Mouse (Mus musculus) lung, postnatal 0 days (tissue): ENCODE measurements at regions not wholly inside any gene's neighbourhood (a gene's known extent, or its start where the extent isn't known, plus 50 kb on each side); places are given as distances from the start of the nearest gene placed in this dataset.

Source experiments
- ATAC-seq: fragments of 200-750 bp; cut with Nextera tagmentation; 2 replicates; pipeline ENCODE4 v1.8.0; 2017; ENCODE audit warnings: moderate library complexity
- DNase-seq: peaks from one replicate; pipeline ENCODE4 v3.0.0-alpha.2; 2016; ENCODE audit warnings: low spot score
- H3K27ac ChIP-seq: fragments of 300-500 bp; sonication (generic); 2 replicates; pipeline ENCODE4 v1.5.1; 2014; ENCODE audit warnings: antibody characterized with exemption, mild to moderate bottlenecking, low read length, mixed read lengths
- H3K27me3 ChIP-seq: fragments of 300-500 bp; sonication (generic); replicated peaks from 2 replicates; pipeline ENCODE4 v1.6.1; 2014; ENCODE audit warnings: low read length, mixed read lengths; ENCODE audit not compliant: insufficient read depth
- H3K36me3 ChIP-seq: fragments of 300-500 bp; sonication (generic); 2 replicates; pipeline ENCODE4 v1.6.1; 2014; ENCODE audit warnings: low read length, mixed read lengths; ENCODE audit not compliant: insufficient read depth
- H3K4me1 ChIP-seq: fragments of 300-500 bp; sonication (generic); 2 replicates; pipeline ENCODE4 v1.6.1; 2014; ENCODE audit warnings: antibody characterized with exemption, low read depth, low read length, mixed read lengths; ENCODE audit not compliant: insufficient read depth
- H3K4me2 ChIP-seq: fragments of 300-500 bp; sonication (generic); replicated peaks from 2 replicates; pipeline ENCODE4 v1.6.1; 2014; ENCODE audit warnings: low read depth, mild to moderate bottlenecking, low read length, moderate library complexity, mixed read lengths
- H3K4me3 ChIP-seq: fragments of 300-500 bp; sonication (generic); 2 replicates; pipeline ENCODE4 v1.5.1; 2014; ENCODE audit warnings: low read depth, low read length
- H3K9ac ChIP-seq: fragments of 300-500 bp; sonication (generic); replicated peaks from 2 replicates; pipeline ENCODE4 v1.6.1; 2014; ENCODE audit warnings: low read depth, mild to moderate bottlenecking
- H3K9me3 ChIP-seq: fragments of 300-500 bp; sonication (generic); 2 replicates; pipeline ENCODE4 v1.6.1; 2016; ENCODE audit warnings: low read length, mixed read lengths
- CTCF ChIP-seq: IDR thresholded peaks from 2 replicates; pipeline ENCODE4 v1.5.1; 2016; ENCODE audit warnings: antibody characterized with exemption, mild to moderate bottlenecking
- EP300 ChIP-seq: IDR thresholded peaks from 2 replicates; pipeline ENCODE4 v1.6.1; 2016; ENCODE audit warnings: antibody characterized with exemption, mild to moderate bottlenecking, control low read depth
- WGBS: fragments of 180-500 bp; shearing (Covaris S2); extraction: QIAGEN DNeasy Blood & Tissue Kit; methylation state at CpG from one replicate; pipeline ENCODE4 v1.1.7; 2014; 5-methylcytosine and 5-hydroxymethylcytosine counted together

DNA sequence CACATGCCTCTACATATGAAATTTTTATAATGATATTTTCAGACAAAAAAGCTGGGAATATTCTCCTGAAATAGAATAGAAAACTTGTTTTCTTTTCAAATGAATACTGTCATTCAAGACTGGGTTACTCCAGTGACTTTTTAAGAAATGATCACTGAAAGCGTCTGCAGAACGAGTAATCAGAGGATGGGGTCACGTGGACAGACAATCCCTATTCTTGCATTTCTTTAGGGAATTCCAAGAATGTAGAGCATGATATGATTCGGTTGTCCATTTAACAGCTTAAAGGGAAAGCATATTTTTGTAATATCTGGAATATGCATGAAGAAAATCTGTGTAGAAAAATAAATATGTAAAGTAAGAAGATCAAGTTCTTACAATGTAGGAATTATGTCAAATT, 65.6 kb downstream of the 4933402N22Rik start:
- no peak for DNase-seq
- Histone ChIP-seq H3K9me3 (no peaks in the 10 kb centered on the region), H3K36me3 (no peaks in the 10 kb centered on the region), H3K4me2 (no peak overlapping the region), H3K27me3 (no peaks in the 10 kb centered on the region), H3K4me1 (no peaks in the 10 kb centered on the region), H3K27ac (no peak overlapping the region), H3K4me3 (no peak overlapping the region), H3K9ac (no peak overlapping the region)
- no peak for ATAC-seq
- 43% methylated on average over 4 of the region's 4 CpGs for WGBS
- TF ChIP-seq CTCF: no peak
- TF ChIP-seq EP300: no peak

DNA sequence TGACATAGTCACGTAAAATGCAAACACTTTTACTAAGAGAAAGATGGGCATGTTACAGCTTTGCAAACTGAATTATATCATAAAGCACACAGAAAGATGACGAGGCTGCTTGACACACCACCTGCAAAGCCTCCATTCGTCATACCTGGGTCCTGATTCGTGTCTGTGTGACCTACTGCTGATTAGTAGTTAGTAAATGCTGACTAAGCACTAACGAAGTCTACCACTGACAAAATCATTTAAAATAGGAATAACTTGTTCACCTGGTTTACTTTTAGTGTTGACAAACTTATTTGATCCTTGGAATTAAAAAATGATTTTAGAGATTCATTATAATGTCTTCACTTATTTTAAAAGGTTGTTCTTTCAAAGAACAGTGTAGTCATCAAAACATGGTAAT, 71.3 kb downstream of the 4933402N22Rik start:
- Histone ChIP-seq H3K27ac (no peak overlapping the region), H3K4me1 (no peaks in the 10 kb centered on the region), H3K4me2 (no peak overlapping the region), H3K36me3 (no peaks in the 10 kb centered on the region), H3K9me3 (no peaks in the 10 kb centered on the region), H3K27me3 (no peaks in the 10 kb centered on the region), H3K4me3 (no peak overlapping the region), H3K9ac (no peak overlapping the region)
- no peak for DNase-seq
- TF ChIP-seq EP300: no peak
- no peak for TF ChIP-seq CTCF
- WGBS: 79% methylated on average over 5 of the region's 5 CpGs
- no peak for ATAC-seq

DNA sequence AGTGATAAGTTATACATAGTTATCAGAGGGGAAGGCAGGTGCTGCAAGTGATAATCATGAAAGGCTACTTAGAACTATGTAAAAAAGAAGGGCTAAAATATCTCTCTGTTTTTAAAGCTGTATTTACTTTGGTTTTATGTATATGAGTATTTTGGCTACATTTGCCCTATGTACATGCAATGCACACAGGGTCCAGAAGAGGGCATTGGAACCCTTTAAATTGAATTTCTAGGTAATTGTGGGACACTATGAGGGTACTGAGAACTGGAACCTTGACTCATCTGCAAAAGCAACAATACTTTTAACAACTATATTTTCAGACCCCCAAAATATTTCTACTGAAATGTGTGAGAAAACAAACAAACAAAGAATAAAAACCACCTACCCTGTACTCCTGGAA, 82.9 kb downstream of the 4933402N22Rik start:
- TF ChIP-seq EP300: no peak
- no peak for TF ChIP-seq CTCF
- Histone ChIP-seq H3K9me3 (no peaks in the 10 kb centered on the region), H3K27me3 (no peaks in the 10 kb centered on the region), H3K9ac (no peak overlapping the region), H3K36me3 (no peaks in the 10 kb centered on the region), H3K4me1 (no peaks in the 10 kb centered on the region), H3K4me2 (no peak overlapping the region), H3K27ac (no peak overlapping the region), H3K4me3 (no peak overlapping the region)
- DNase-seq (no peak), ATAC-seq (no peak)

DNA sequence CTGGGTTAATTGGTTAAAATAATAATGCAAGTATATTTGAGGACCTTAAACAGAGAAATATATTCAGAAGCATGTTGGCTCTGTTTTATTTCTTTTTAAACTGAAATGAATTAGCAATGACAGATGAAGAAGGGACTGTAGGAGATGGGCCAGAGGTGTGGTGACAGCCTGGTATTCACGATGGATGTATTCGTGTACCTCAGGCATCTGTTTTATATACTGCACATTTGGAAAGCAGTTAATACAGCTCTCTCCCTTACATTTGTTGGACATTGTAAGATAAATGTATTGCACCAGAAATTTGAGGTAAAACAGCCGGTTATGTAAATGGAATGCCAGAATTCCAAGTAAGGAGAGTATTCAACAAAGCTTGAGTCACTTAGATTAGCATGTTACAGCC, 88.6 kb downstream of the 4933402N22Rik start:
- H3K9ac ChIP-seq: no peak overlapping the region
- H3K27me3 ChIP-seq: no peaks in the 10 kb centered on the region
- ATAC-seq (no peak), DNase-seq (no peak)
- H3K4me2 ChIP-seq: no peak overlapping the region
- H3K4me3 ChIP-seq: no peak overlapping the region
- 60% methylated on average over 3 of the region's 3 CpGs for WGBS
- TF ChIP-seq CTCF: no peak
- no peak for TF ChIP-seq EP300
- no peak overlapping the region for H3K27ac ChIP-seq
- no peaks in the 10 kb centered on the region for H3K9me3 ChIP-seq
- H3K36me3 ChIP-seq: no peaks in the 10 kb centered on the region
- H3K4me1 ChIP-seq: no peaks in the 10 kb centered on the region

DNA sequence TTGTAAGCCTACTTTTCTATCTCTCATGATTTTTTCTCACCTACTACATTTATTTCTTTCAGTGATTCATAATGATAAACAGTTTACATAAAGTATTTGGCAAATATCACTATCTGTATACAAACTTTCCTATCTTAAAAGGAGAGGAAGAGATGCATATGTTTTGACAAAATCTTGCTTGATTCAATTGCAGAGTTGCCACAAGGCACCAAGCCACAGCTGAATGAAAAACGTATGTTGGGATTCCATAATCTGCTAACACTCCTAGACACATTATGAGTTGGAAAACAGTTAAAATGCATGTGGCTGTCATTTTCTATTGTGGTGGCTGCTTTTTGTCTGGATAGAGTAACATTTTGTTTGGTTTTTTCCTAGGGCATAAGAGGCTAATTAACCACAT, 98.5 kb downstream of the 4933402N22Rik start:
- H3K4me3 ChIP-seq: no peak overlapping the region
- no peak for TF ChIP-seq CTCF
- no peak for TF ChIP-seq EP300
- H3K9me3 ChIP-seq: no peaks in the 10 kb centered on the region
- ATAC-seq (no peak), DNase-seq (no peak)
- WGBS: 31% methylated on average over 1 of the region's 1 CpGs
- H3K27me3 ChIP-seq: no peaks in the 10 kb centered on the region
- no peaks in the 10 kb centered on the region for H3K4me1 ChIP-seq
- H3K4me2 ChIP-seq: no peak overlapping the region
- H3K9ac ChIP-seq: no peak overlapping the region
- no peaks in the 10 kb centered on the region for H3K36me3 ChIP-seq
- no peak overlapping the region for H3K27ac ChIP-seq

DNA sequence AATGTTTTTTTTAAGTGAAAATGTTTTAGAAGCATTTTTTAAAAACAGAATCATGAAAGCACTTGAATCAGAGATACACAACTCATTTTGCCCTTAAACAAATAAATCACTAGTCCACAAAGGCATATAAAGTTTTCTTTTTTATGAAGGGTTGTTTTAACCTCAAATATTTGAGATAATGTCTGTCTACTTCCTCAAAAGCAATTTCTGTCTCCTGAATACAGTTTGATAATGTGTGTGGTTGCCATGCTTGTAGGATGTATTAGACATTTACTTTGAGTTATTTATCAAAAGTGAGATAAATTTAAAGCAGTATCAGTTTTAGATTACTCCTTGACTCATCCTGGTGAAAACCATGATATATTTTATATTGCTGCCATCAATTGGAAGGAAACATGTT, 102.6 kb downstream of the 4933402N22Rik start:
- Histone ChIP-seq H3K4me1 (no peaks in the 10 kb centered on the region), H3K4me3 (no peak overlapping the region), H3K27me3 (no peaks in the 10 kb centered on the region), H3K27ac (no peak overlapping the region), H3K36me3 (no peaks in the 10 kb centered on the region), H3K4me2 (no peak overlapping the region), H3K9me3 (no peaks in the 10 kb centered on the region), H3K9ac (no peak overlapping the region)
- TF ChIP-seq CTCF (no peak), EP300 (no peak)
- no peak for ATAC-seq
- DNase-seq: no peak

DNA sequence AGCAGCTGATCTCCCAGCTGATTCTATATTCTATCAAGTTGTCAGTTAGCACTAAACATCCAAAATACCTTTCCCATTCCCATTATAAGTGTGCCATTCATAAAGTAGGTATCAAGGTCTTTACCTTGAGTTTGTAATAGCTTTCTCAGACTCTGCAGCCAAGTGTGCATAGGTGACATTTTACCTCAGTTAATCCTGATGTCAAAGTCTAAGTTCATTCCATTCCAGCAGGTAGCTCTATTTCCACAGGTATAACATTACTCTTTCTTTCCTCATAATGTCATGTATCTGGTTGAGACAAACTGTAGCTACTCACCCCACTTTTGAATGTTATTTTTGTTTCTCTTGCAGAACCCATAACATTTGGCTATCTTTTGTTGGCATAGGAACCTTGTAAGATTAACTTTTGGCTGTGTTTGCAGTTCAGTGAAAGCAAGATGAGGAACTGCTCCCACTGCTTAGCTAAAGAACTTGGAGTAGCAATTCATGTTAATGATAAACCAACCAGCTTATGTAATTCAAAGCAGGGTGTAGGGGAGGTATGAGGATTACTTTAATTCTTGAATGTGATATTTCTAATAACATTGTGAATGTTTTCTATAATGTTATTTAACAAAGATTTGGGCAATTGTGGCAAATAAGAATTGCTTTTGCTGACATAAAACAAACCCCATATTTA, 107.0 kb downstream of the 4933402N22Rik start:
- DNase-seq (no peak), ATAC-seq (no peak)
- Histone ChIP-seq H3K4me3 (no peak overlapping the region), H3K9me3 (no peaks in the 10 kb centered on the region), H3K9ac (no peak overlapping the region), H3K4me1 (no peaks in the 10 kb centered on the region), H3K36me3 (no peaks in the 10 kb centered on the region), H3K4me2 (no peak overlapping the region), H3K27ac (no peak overlapping the region), H3K27me3 (no peaks in the 10 kb centered on the region)
- no peak for TF ChIP-seq EP300
- no peak for TF ChIP-seq CTCF
